Mouse (Mus musculus) cerebellum, adult 11-12 months (tissue): ENCODE measurements around the gene Olfr665.
"Not testable (repeated sequence)": the region's sequence is repeated elsewhere in the genome, so short reads cannot be mapped to it uniquely, and the experiment has no call there.

Experiments used
- DNase-seq: peaks from one replicate; pipeline ENCODE4 v3.0.0; 2022

The Olfr665 gene

GRCm38 (mm10) chr7:104877731-104878130 is at the start of gene Olfr665:
TSS of gene Olfr665 (plus strand) at chr7:104878031.
- DNase-seq, result no peak

- DNase-seq, result no peak
These were observed 35.3 kb upstream of the Olfr665 start, which contains the start of gene Usp17lb for GRCm38 (mm10) chr7:104842503-104842902. TSS of gene Usp17lb (minus strand) at chr7:104842603.

- DNase-seq, result no peak
These were observed 34.0 kb upstream of the Olfr665 start for GRCm38 (mm10) chr7:104843731-104844287.

- not testable (repeated sequence) for DNase-seq
These were observed 26.3 kb upstream of the Olfr665 start for GRCm38 (mm10) chr7:104851546-104851945.

- DNase-seq, result no peak
These were observed 22.5 kb upstream of the Olfr665 start for GRCm38 (mm10) chr7:104855248-104855750.

- DNase-seq, result not testable (repeated sequence)
These were observed 21.1 kb upstream of the Olfr665 start, which contains the start of gene Usp17la for GRCm38 (mm10) chr7:104856709-104857108. TSS of gene Usp17la (plus strand) at chr7:104857009.

GRCm38 (mm10) chr7:104857683-104858082 is 20.1 kb upstream of the Olfr665 start:
- DNase-seq, result no peak

GRCm38 (mm10) chr7:104861381-104861780 is 16.4 kb upstream of the Olfr665 start:
- no peak for DNase-seq

GRCm38 (mm10) chr7:104895852-104896251 is 18.0 kb downstream of the Olfr665 start, which contains the start of gene Olfr666:
TSS of gene Olfr666 (minus strand) at chr7:104895952.
- DNase-seq, result no peak

- no peak for DNase-seq
These were observed 43.6 kb downstream of the Olfr665 start, which contains the start of gene Olfr667 for GRCm38 (mm10) chr7:104921382-104921781. TSS of gene Olfr667 (minus strand) at chr7:104921482.

GRCm38 (mm10) chr7:104927957-104928356 is 50.1 kb downstream of the Olfr665 start, which contains the start of gene Olfr668:
TSS of gene Olfr668 (minus strand) at chr7:104928057.
- DNase-seq, result no peak
